Comparison of ENCODE assay signal across 32 mouse cellular contexts in the genomic region with DNA sequence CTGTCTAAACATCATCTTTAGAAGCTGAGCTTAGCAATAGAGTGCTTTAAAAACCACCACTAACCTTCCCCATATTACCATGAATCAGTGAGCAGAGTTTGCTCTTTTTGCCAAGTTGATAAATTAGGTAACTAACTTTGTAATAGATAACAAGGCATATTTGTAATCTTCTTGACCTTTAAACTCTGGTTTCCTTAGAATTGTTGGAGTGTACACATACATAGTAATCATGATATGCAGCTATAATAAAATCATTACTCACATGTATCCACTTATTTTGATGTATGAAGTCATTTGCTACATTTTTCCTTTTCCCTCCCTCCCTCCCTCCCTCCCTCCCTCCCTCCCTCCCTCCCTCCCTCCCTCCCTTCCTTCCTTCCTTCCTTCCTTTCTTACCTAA.
"Had no signal": no experiment of that assay in that cellular context is flagged by ENCODE, and none has a peak within 500 bp of the region (broad histone marks: within the 10 kb centered on the region; RNA-seq: fewer than 3 reads in every experiment).

No protein-coding gene starts in this region.

- H3K27ac ChIP-seq: left cerebral cortex, adult 2 months; limb, embryonic 10.5 days; limb, embryonic 12.5 days; limb, embryonic 13.5 days; limb, embryonic 15.5 days; liver, embryonic 12.5 days; liver, embryonic 13.5 days; liver, embryonic 14.5 days; liver, embryonic 15.5 days; lung, embryonic 15.5 days; macrophage; midbrain, embryonic 10.5 days; midbrain, embryonic 12.5 days; midbrain, embryonic 13.5 days; midbrain, embryonic 15.5 days had no signal

- H3K9ac ChIP-seq: limb, embryonic 12.5 days; limb, embryonic 13.5 days; limb, embryonic 15.5 days; liver, embryonic 12.5 days; liver, embryonic 13.5 days; liver, embryonic 14.5 days; liver, embryonic 15.5 days; liver, postnatal 0 days; lung, embryonic 14.5 days; lung, embryonic 15.5 days; midbrain, embryonic 12.5 days; midbrain, embryonic 13.5 days; midbrain, embryonic 15.5 days had no signal

- H3K4me1 ChIP-seq: limb, embryonic 10.5 days; limb, embryonic 12.5 days; limb, embryonic 13.5 days; limb, embryonic 15.5 days; liver, embryonic 12.5 days; liver, embryonic 13.5 days; liver, embryonic 15.5 days; lung, embryonic 15.5 days; midbrain, embryonic 10.5 days; midbrain, embryonic 12.5 days; midbrain, embryonic 13.5 days; midbrain, embryonic 15.5 days had no signal

- DNase-seq: left cerebral cortex, postnatal 4 days; liver; liver, embryonic 13.5 days; liver, postnatal 0 days; lung, adult 18-20 months; lung, adult 2 months; lung, embryonic 14.5 days; lung, postnatal 10 days; lung, postnatal 14 days; lung, postnatal 36 days; lung, postnatal 4 days; midbrain, embryonic 14.5 days had no signal

- H3K9me3 ChIP-seq: limb, embryonic 10.5 days; limb, embryonic 12.5 days; limb, embryonic 13.5 days; limb, embryonic 15.5 days; liver, embryonic 12.5 days; liver, embryonic 13.5 days; liver, embryonic 15.5 days; lung, embryonic 15.5 days; megakaryocyte, embryonic 14.5 days; midbrain, embryonic 10.5 days; midbrain, embryonic 12.5 days; midbrain, embryonic 13.5 days; midbrain, embryonic 15.5 days had no signal

- H3K4me3 ChIP-seq: left cerebral cortex, adult 2 months; limb, embryonic 10.5 days; limb, embryonic 12.5 days; limb, embryonic 13.5 days; limb, embryonic 15.5 days; liver, embryonic 12.5 days; liver, embryonic 13.5 days; liver, embryonic 15.5 days; lung, embryonic 15.5 days; megakaryocyte, embryonic 14.5 days; midbrain, embryonic 10.5 days; midbrain, embryonic 12.5 days; midbrain, embryonic 13.5 days; midbrain, embryonic 15.5 days; myocyte had no signal

- H3K36me3 ChIP-seq: limb, embryonic 10.5 days; limb, embryonic 12.5 days; limb, embryonic 13.5 days; limb, embryonic 15.5 days; liver, embryonic 12.5 days; liver, embryonic 13.5 days; liver, embryonic 15.5 days; lung, embryonic 15.5 days; midbrain, embryonic 10.5 days; midbrain, embryonic 12.5 days; midbrain, embryonic 13.5 days; midbrain, embryonic 15.5 days had no signal

- H3K27me3 ChIP-seq: limb, embryonic 12.5 days; limb, embryonic 13.5 days; limb, embryonic 15.5 days; liver, embryonic 12.5 days; liver, embryonic 13.5 days; liver, embryonic 15.5 days; lung, embryonic 15.5 days; megakaryocyte, embryonic 14.5 days; midbrain, embryonic 12.5 days; midbrain, embryonic 13.5 days; midbrain, embryonic 15.5 days had no signal

- H3K4me2 ChIP-seq: limb, embryonic 12.5 days; limb, embryonic 13.5 days; limb, embryonic 15.5 days; liver, embryonic 11.5 days; liver, embryonic 12.5 days; liver, embryonic 13.5 days; liver, embryonic 15.5 days; lung, embryonic 14.5 days; lung, embryonic 15.5 days; midbrain, embryonic 11.5 days; midbrain, embryonic 12.5 days; midbrain, embryonic 13.5 days; midbrain, embryonic 15.5 days had no signal

- ATAC-seq: liver, embryonic 12.5 days; liver, postnatal 0 days; lung, postnatal 0 days; midbrain, embryonic 13.5 days; midbrain, embryonic 15.5 days; midbrain, embryonic 16.5 days had no signal
